Mouse (Mus musculus): ENCODE measurements around the gene Tenm3. TPM values are rescaled to one million over a fixed set of nuclear protein-coding genes. Genes with fewer than 3 reads are reported as not detected.

Gene Tenm3
- polyA plus RNA-seq, 1 experiment from 2014 or later = 36.8 TPM

- ATAC-seq (ENCODE audit: low FRiP score, low read depth) = no peak
- no peaks in the 10 kb centered on the region for H3K4me1 ChIP-seq
- no peak overlapping the region for H3K4me2 ChIP-seq (replicated peaks)
- H3K4me3 ChIP-seq = no peak overlapping the region
- WGBS = 86% methylated on average over 2 of the region's 2 CpGs
- H3K9me3 ChIP-seq = no peaks in the 10 kb centered on the region
- H3K27ac ChIP-seq = no peak overlapping the region
- H3K9ac ChIP-seq = no peak overlapping the region
- H3K36me3 ChIP-seq = peaks cover 4% of the 10 kb centered on the region; the same call in 1 of the 2 replicates
- H3K27me3 ChIP-seq (replicated peaks) = no peaks in the 10 kb centered on the region
Observed at GRCm38 (mm10) chr8:48243876-48244275, 599.9 kb downstream of the Tenm3 start.

GRCm38 (mm10) chr8:48240917-48241531 is 602.7 kb downstream of the Tenm3 start:
- H3K9ac ChIP-seq = no peak overlapping the region
- no peaks in the 10 kb centered on the region for H3K9me3 ChIP-seq
- H3K36me3 ChIP-seq = peaks cover 25% of the 10 kb centered on the region
- no peak for ATAC-seq (ENCODE audit: low FRiP score, low read depth)
- H3K4me2 ChIP-seq (replicated peaks) = no peak overlapping the region
- WGBS = 85% methylated on average over 6 of the region's 6 CpGs
- H3K4me3 ChIP-seq = no peak overlapping the region
- no peaks in the 10 kb centered on the region for H3K27me3 ChIP-seq (replicated peaks)
- no peak overlapping the region for H3K27ac ChIP-seq
- no peaks in the 10 kb centered on the region for H3K4me1 ChIP-seq

DNA sequence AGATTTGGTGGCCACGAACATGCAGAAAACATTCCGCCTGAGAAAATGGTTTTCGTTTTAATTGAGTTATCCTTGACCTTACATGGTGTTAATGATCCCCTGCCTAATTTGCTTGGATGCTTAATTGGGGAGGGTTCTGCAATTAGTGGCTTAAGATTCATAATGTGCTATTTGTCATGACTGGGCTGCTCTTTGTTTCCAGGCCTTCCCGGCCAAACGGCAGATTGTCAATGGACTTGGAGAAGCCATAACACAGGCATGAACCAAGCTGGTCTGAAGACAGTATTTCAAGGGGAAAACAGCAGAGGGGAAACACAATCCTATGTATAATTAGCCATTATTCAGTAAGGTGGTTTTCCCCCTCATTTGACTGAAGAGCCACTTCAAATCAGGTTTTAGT is 606.8 kb downstream of the Tenm3 start:
- H3K36me3 ChIP-seq = peaks cover 42% of the 10 kb centered on the region
- no peak for ATAC-seq (ENCODE audit: low FRiP score, low read depth)
- no peak overlapping the region for H3K4me3 ChIP-seq

GRCm38 (mm10) chr8:48232927-48233326 is 610.8 kb downstream of the Tenm3 start:
- H3K4me3 ChIP-seq = no peak overlapping the region
- WGBS = 80% methylated on average over 7 of the region's 7 CpGs
- H3K36me3 ChIP-seq = peaks cover 49% of the 10 kb centered on the region
- H3K9ac ChIP-seq = no peak overlapping the region
- no peak overlapping the region for H3K27ac ChIP-seq
- peaks cover 13% of the 10 kb centered on the region; the same call in 1 of the 2 replicates for H3K9me3 ChIP-seq
- no peak overlapping the region for H3K4me2 ChIP-seq (replicated peaks)
- H3K27me3 ChIP-seq (replicated peaks) = no peaks in the 10 kb centered on the region
- no peak for ATAC-seq (ENCODE audit: low FRiP score, low read depth)
- no peaks in the 10 kb centered on the region for H3K4me1 ChIP-seq

More for the DNA sequence above, 606.8 kb downstream of the Tenm3 start:
- no peak overlapping the region for H3K9ac ChIP-seq
- no peaks in the 10 kb centered on the region for H3K4me1 ChIP-seq
- peaks cover 6% of the 10 kb centered on the region; the same call in 1 of the 2 replicates for H3K9me3 ChIP-seq
- 81% methylated on average over 5 of the region's 5 CpGs for WGBS
- H3K4me2 ChIP-seq (replicated peaks) = no peak overlapping the region
- no peak overlapping the region for H3K27ac ChIP-seq
- H3K27me3 ChIP-seq (replicated peaks) = no peaks in the 10 kb centered on the region

DNA sequence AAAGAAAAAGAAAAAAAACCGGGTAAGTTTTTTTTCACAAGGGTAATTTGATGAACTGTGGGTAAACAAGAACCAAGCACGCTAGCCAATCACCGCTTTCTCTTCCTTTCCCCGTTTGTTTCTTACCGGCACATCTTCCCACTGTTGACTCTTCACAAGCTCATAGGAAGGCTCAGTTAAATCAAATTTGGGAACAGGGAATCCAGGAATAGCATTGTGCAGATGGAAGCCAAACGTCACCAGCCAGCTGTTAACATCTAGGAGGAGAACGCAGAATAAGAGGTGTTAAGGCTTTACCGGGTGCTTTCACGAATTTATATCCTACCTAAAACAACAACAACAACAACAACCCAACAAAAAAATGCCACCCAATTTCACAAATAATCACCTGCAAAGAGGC is 611.9 kb downstream of the Tenm3 start:
- Histone ChIP-seq H3K4me3 (no peak overlapping the region), H3K4me1 (no peaks in the 10 kb centered on the region), H3K27ac (no peak overlapping the region), H3K4me2 (replicated peaks) (no peak overlapping the region), H3K36me3 (peaks cover 42% of the 10 kb centered on the region), H3K27me3 (replicated peaks) (no peaks in the 10 kb centered on the region), H3K9me3 (peaks cover 13% of the 10 kb centered on the region; the same call in 1 of the 2 replicates), H3K9ac (no peak overlapping the region)
- no peak for ATAC-seq (ENCODE audit: low FRiP score, low read depth)
- 82% methylated on average over 9 of the region's 9 CpGs for WGBS

DNA sequence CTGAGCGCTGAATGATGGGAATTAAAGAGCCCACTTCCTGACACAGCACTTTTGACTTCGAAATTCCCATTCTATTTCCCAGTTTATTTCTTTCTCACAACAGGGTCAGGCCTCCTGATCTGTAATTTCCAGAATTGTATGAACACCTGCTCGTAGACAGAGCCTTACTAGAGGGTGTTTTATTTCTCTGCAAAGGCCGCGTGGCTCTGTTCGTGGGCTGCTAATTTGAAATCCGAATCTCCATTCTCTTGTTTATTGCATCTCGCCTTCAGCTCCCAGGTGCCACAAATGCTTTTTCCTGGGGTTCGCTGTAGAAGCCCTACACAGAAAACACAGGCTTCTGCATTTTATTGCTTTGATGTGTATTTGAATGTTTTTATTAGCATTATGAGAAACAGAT is 612.4 kb downstream of the Tenm3 start:
- Histone ChIP-seq H3K27me3 (replicated peaks) (no peaks in the 10 kb centered on the region), H3K36me3 (peaks cover 37% of the 10 kb centered on the region), H3K27ac (no peak overlapping the region), H3K4me3 (no peak overlapping the region), H3K9me3 (peaks cover 13% of the 10 kb centered on the region; the same call in 1 of the 2 replicates), H3K4me1 (no peaks in the 10 kb centered on the region), H3K9ac (no peak overlapping the region), H3K4me2 (replicated peaks) (no peak overlapping the region)
- ATAC-seq (ENCODE audit: low FRiP score, low read depth) = no peak
- 61% methylated on average over 9 of the region's 9 CpGs for WGBS

DNA sequence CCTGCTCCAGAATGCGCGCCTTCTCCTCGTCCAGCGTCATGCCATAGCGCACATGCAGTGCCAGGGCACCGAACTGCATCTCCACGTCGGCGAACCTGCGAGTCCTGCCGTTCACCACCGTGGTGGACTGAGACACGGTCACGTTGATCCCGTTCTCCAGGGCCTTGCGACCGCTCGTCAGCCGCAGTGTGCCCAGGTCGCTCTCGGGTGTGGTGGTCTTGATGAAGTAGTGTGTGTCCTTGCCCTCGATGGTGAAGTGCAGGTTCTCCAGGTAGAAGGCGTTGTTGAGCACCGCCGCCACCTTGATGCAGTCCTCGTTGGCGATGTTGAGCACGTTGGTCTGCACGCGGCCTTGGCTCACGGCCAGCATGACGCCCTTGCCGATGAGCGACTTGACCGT is 615.1 kb downstream of the Tenm3 start:
- H3K27ac ChIP-seq = no peak overlapping the region
- H3K9ac ChIP-seq = no peak overlapping the region
- no peak overlapping the region for H3K4me3 ChIP-seq
- no peak overlapping the region for H3K4me2 ChIP-seq (replicated peaks)
- peaks cover 7% of the 10 kb centered on the region; the same call in 1 of the 2 replicates for H3K9me3 ChIP-seq
- H3K36me3 ChIP-seq = peaks cover 16% of the 10 kb centered on the region
- WGBS = 96% methylated on average over 35 of the region's 35 CpGs
- no peaks in the 10 kb centered on the region for H3K27me3 ChIP-seq (replicated peaks)
- peaks cover 10% of the 10 kb centered on the region for H3K4me1 ChIP-seq
- no peak for ATAC-seq (ENCODE audit: low FRiP score, low read depth)

GRCm38 (mm10) chr8:48224753-48225152 is 619.0 kb downstream of the Tenm3 start:
- no peak overlapping the region for H3K9ac ChIP-seq
- H3K4me1 ChIP-seq = peaks cover 18% of the 10 kb centered on the region
- H3K36me3 ChIP-seq = peaks cover 16% of the 10 kb centered on the region
- H3K9me3 ChIP-seq = peaks cover 7% of the 10 kb centered on the region; the same call in 1 of the 2 replicates
- H3K4me2 ChIP-seq (replicated peaks) = peak overlapping the region; percentile 17
- H3K4me3 ChIP-seq = no peak overlapping the region
- H3K27ac ChIP-seq = no peak overlapping the region
- peaks cover 11% of the 10 kb centered on the region for H3K27me3 ChIP-seq (replicated peaks)
- WGBS = 25% methylated on average over 11 of the region's 11 CpGs
- no peak for ATAC-seq (ENCODE audit: low FRiP score, low read depth)

GRCm38 (mm10) chr8:48222429-48222769 is 621.4 kb downstream of the Tenm3 start:
- WGBS = 15% methylated on average over 11 of the region's 11 CpGs
- no peak overlapping the region for H3K27ac ChIP-seq
- peak overlapping the region; percentile 16; the same call in 1 of the 2 replicates for H3K4me3 ChIP-seq
- peak overlapping the region; percentile 62 for H3K4me2 ChIP-seq (replicated peaks)
- H3K9ac ChIP-seq = no peak overlapping the region
- ATAC-seq (ENCODE audit: low FRiP score, low read depth) = peak; percentile 69; the same call in 1 of the 2 replicates
- peaks cover 18% of the 10 kb centered on the region for H3K4me1 ChIP-seq
- no peaks in the 10 kb centered on the region for H3K36me3 ChIP-seq
- H3K9me3 ChIP-seq = no peaks in the 10 kb centered on the region
- peaks cover 11% of the 10 kb centered on the region for H3K27me3 ChIP-seq (replicated peaks)

- Histone ChIP-seq H3K4me1 (peaks cover 18% of the 10 kb centered on the region), H3K4me2 (replicated peaks) (peak overlapping the region; percentile 62), H3K9me3 (no peaks in the 10 kb centered on the region), H3K9ac (no peak overlapping the region), H3K4me3 (peak overlapping the region; percentile 16; the same call in 1 of the 2 replicates), H3K27me3 (replicated peaks) (peaks cover 11% of the 10 kb centered on the region), H3K36me3 (no peaks in the 10 kb centered on the region), H3K27ac (no peak overlapping the region)
- WGBS = 25% methylated on average over 16 of the region's 16 CpGs
- no peak for ATAC-seq (ENCODE audit: low FRiP score, low read depth)
Observed at GRCm38 (mm10) chr8:48221724-48222428, 621.9 kb downstream of the Tenm3 start.

- peaks cover 11% of the 10 kb centered on the region for H3K27me3 ChIP-seq (replicated peaks)
- H3K9me3 ChIP-seq = no peaks in the 10 kb centered on the region
- H3K27ac ChIP-seq = no peak overlapping the region
- no peak for ATAC-seq (ENCODE audit: low FRiP score, low read depth)
- no peak overlapping the region for H3K9ac ChIP-seq
- WGBS = 79% methylated on average over 11 of the region's 11 CpGs
- no peak overlapping the region for H3K4me3 ChIP-seq
- H3K36me3 ChIP-seq = no peaks in the 10 kb centered on the region
- H3K4me1 ChIP-seq = peaks cover 18% of the 10 kb centered on the region
- no peak overlapping the region for H3K4me2 ChIP-seq (replicated peaks)
Observed at GRCm38 (mm10) chr8:48221304-48221703, 622.4 kb downstream of the Tenm3 start.

DNA sequence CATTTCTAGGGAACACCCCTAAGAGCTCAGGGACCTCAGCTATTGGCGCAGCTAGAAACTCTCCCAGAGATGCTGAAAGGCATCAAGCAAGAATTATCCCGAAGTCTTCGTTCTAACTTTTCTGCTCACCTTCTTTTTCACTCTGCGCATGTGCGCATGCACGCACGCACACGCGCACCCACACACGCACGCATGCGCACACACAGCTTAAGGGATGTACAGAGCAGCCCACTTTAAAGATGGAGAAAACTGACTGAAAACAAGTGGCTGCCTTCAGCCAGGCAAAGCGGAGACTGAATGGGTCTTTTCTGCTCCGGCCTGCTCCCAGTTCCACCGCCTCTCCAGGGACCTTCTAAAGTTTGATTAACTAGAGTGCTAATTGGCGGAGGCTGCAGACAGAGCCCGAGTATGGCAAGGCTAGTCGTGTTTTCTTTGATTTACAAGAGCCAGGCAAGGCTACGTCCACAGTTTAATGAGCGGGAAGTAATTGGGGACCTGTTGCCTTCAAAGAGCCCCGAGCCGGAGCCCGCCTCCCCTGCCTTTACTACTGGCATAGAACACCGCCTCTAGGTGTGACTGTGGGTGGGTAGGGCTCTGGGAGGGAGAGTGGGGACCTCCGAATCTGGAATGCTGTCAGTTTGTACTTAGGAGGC is 623.1 kb downstream of the Tenm3 start:
- H3K36me3 ChIP-seq = no peaks in the 10 kb centered on the region
- no peak for ATAC-seq (ENCODE audit: low FRiP score, low read depth)

More for the DNA sequence above, 623.1 kb downstream of the Tenm3 start:
- Histone ChIP-seq H3K27ac (no peak overlapping the region), H3K9me3 (no peaks in the 10 kb centered on the region), H3K9ac (no peak overlapping the region), H3K27me3 (replicated peaks) (peaks cover 11% of the 10 kb centered on the region), H3K4me3 (no peak overlapping the region), H3K4me1 (peaks cover 18% of the 10 kb centered on the region), H3K4me2 (replicated peaks) (no peak overlapping the region)
- 52% methylated on average over 25 of the region's 25 CpGs for WGBS
